Mouse (Mus musculus) heart, postnatal 0 days (tissue): ENCODE measurements around the gene Xylt1. TPM values are rescaled to one million over a fixed set of nuclear protein-coding genes. Genes with fewer than 3 reads are reported as not detected.

Experiments
- ATAC-seq: fragments of 200-750 bp; cut with Nextera tagmentation; 2 replicates; pipeline ENCODE4 v1.8.0; 2017; ENCODE audit warnings: low read depth, moderate number of reproducible peaks, moderate library complexity; ENCODE audit not compliant: insufficient read depth
- DNase-seq: peaks from one replicate; pipeline ENCODE4 v3.0.0-alpha.2; 2016; ENCODE audit warnings: low spot score
- H3K27ac ChIP-seq: fragments of 300-500 bp; sonication (generic); 2 replicates; pipeline ENCODE4 v1.5.1; 2014; ENCODE audit warnings: low read depth, mild to moderate bottlenecking
- H3K27me3 ChIP-seq: fragments of 300-500 bp; sonication (generic); 2 replicates; pipeline ENCODE4 v1.6.1; 2014; ENCODE audit warnings: low read length, mixed read lengths; ENCODE audit not compliant: control insufficient read depth, insufficient read depth
- H3K36me3 ChIP-seq: fragments of 300-500 bp; sonication (generic); replicated peaks from 2 replicates; pipeline ENCODE4 v1.6.1; 2014; ENCODE audit warnings: low read length, mixed read lengths; ENCODE audit not compliant: control insufficient read depth, insufficient read depth
- H3K4me1 ChIP-seq: fragments of 300-500 bp; sonication (generic); 2 replicates; pipeline ENCODE4 v1.6.1; 2014; ENCODE audit warnings: antibody characterized with exemption; ENCODE audit not compliant: control insufficient read depth, insufficient read depth
- H3K4me2 ChIP-seq: fragments of 300-500 bp; sonication (generic); 2 replicates; pipeline ENCODE4 v1.6.1; 2014; ENCODE audit warnings: low read depth, mild to moderate bottlenecking, low read length, moderate library complexity
- H3K4me3 ChIP-seq: fragments of 300-500 bp; sonication (generic); 2 replicates; pipeline ENCODE4 v1.5.1; 2014; ENCODE audit warnings: low read depth, low read length
- H3K9ac ChIP-seq: fragments of 300-500 bp; sonication (generic); replicated peaks from 2 replicates; pipeline ENCODE4 v1.6.1; 2014; ENCODE audit warnings: low read depth, low read length, mixed read lengths
- H3K9me3 ChIP-seq: fragments of 300-500 bp; sonication (generic); replicated peaks from 2 replicates; pipeline ENCODE4 v1.6.1; 2016; ENCODE audit warnings: low read length; ENCODE audit not compliant: control insufficient read depth
- CTCF ChIP-seq: IDR thresholded peaks from 2 replicates; pipeline ENCODE4 v1.5.1; 2016; ENCODE audit warnings: antibody characterized with exemption, control low read depth, low read depth
- EP300 ChIP-seq: IDR thresholded peaks from 2 replicates; pipeline ENCODE4 v1.6.1; 2016; ENCODE audit warnings: antibody characterized with exemption, low read depth
- WGBS: fragments of 180-500 bp; shearing (Covaris S2); extraction: QIAGEN DNeasy Blood & Tissue Kit; methylation state at CpG from one replicate; pipeline ENCODE4 v1.1.7; 2014; 5-methylcytosine and 5-hydroxymethylcytosine counted together
- polyA plus RNA-seq: library from polyadenylated mRNA; unstranded; fragments of >200 nt; fragmentation: Nextera tagmentation; extraction: Ambion mirVana; gene quantifications from 2 replicates; pipeline ENCODE4 v1.2.1, GENCODE M21; 2015
- total RNA-seq: library from RNA; depleted of rRNA; stranded (reverse); fragments of >200 nt; gene quantifications from 2 replicates; pipeline ENCODE4 v1.2.3, GENCODE M21; 2014; ENCODE audit warnings: low replicate concordance

Xylt1 gene
- total and polyA plus RNA-seq, 2 experiments from 2014 or later, result 0.36 to 8.9 TPM

DNA sequence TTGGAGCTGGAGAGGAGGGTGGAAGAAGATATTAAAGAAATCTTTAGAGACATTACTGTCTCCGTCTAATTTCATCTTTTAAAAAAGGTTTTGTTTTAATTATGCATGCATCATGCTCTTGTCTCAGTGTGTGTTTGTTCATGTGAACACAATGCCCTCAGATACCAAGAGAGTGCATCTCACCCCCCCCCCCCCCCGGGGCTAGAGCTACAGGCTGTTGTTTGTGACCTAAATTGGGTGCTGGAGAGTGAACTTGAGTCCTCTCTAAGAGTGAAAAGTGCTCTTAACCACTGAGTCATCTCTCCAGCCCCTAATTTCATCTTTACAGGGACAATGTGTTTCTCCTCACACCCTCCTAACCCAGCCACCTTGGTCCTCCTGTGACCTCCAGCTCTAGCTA is 131.5 kb downstream of the Xylt1 start:
- no peak for ATAC-seq
- no peaks in the 10 kb centered on the region for H3K36me3 ChIP-seq
- H3K27me3 ChIP-seq, result no peaks in the 10 kb centered on the region
- H3K9me3 ChIP-seq, result no peaks in the 10 kb centered on the region
- no peak overlapping the region for H3K4me2 ChIP-seq
- no peaks in the 10 kb centered on the region; the same call in 1 of the 2 replicates for H3K4me1 ChIP-seq
- TF ChIP-seq CTCF, result no peak
- no peak for TF ChIP-seq EP300
- H3K27ac ChIP-seq, result no peak overlapping the region
- no peak overlapping the region for H3K9ac ChIP-seq
- no peak overlapping the region for H3K4me3 ChIP-seq
- DNase-seq, result no peak
- WGBS, result 69% methylated on average over 2 of the region's 2 CpGs

DNA sequence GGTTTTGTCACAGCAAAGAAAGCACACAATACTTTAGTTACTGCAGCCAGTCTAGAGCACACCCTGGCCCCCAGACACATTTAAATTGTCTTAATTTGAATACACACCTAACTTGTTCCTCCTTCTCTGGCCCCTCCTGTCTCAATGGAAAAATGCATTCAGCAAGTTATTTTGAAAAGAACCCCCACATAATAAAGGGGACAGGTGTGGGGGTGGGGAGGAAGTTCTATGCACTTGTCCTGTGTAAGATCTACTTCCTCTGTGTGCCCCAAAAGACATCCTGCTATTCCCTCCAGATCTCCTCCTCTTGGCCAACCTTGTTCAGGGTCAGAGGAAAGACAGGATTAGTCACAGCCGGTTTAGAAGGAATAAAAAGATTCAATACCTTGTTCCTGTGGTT is 135.0 kb downstream of the Xylt1 start:
- ATAC-seq, result no peak
- Histone ChIP-seq H3K9me3 (no peaks in the 10 kb centered on the region), H3K9ac (no peak overlapping the region), H3K4me1 (no peaks in the 10 kb centered on the region), H3K36me3 (no peaks in the 10 kb centered on the region), H3K27ac (no peak overlapping the region), H3K4me3 (no peak overlapping the region), H3K27me3 (no peaks in the 10 kb centered on the region), H3K4me2 (no peak overlapping the region)
- 40% methylated on average over 1 of the region's 1 CpGs for WGBS
- TF ChIP-seq EP300, result no peak
- DNase-seq, result no peak

DNA sequence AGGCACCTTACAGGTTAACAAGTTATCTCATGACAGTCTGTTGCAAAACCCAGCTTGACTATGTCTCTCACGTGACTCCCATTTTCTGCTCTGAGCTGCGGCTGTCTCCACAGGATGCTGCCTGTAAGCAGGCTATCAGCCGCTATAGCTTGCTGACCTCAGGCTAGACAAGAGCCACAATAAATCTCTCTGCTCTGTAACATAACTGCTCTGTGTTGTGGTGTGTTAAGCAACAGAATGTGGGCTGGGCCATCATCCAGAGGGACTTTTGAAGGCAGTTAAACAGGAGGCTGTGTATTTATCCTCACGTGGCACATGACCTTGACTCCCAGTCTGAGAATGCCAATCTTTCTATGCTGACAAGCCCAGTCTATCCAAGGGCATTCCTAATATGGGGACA is 136.1 kb downstream of the Xylt1 start:
- no peak overlapping the region for H3K4me3 ChIP-seq
- no peak overlapping the region for H3K27ac ChIP-seq
- no peak overlapping the region for H3K9ac ChIP-seq
- no peaks in the 10 kb centered on the region for H3K4me1 ChIP-seq
- 34% methylated on average over 4 of the region's 4 CpGs for WGBS
- H3K9me3 ChIP-seq, result no peaks in the 10 kb centered on the region
- ATAC-seq, result no peak
- TF ChIP-seq CTCF (no peak), EP300 (no peak)
- H3K27me3 ChIP-seq, result no peaks in the 10 kb centered on the region
- no peaks in the 10 kb centered on the region for H3K36me3 ChIP-seq
- no peak overlapping the region for H3K4me2 ChIP-seq
- DNase-seq, result no peak

DNA sequence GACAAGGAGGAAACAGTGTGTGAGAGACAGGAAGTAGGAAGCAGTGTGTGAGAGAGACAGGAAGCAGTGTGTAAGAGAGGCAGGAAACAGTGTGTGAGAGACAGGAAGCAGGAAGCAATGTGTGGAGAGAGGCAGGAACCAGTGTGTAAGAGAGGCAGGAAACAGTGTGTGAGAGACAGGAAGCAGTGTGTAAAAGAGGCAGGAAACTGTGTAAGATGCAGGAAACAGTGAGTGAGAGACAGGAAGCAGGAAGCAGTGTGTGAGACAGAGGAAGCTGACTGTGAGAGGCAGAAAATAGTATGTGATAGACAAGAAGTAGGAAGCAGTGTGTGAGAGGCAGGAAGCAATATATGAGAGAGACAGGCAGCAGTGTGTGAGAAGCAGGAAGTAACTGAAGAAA is 140.6 kb downstream of the Xylt1 start:
- Histone ChIP-seq H3K27me3 (no peaks in the 10 kb centered on the region), H3K36me3 (no peaks in the 10 kb centered on the region), H3K4me2 (no peak overlapping the region), H3K9ac (no peak overlapping the region), H3K27ac (no peak overlapping the region), H3K4me1 (no peaks in the 10 kb centered on the region), H3K9me3 (no peaks in the 10 kb centered on the region), H3K4me3 (no peak overlapping the region)
- TF ChIP-seq EP300 (no peak), CTCF (no peak)
- ATAC-seq (no peak), DNase-seq (no peak)

DNA sequence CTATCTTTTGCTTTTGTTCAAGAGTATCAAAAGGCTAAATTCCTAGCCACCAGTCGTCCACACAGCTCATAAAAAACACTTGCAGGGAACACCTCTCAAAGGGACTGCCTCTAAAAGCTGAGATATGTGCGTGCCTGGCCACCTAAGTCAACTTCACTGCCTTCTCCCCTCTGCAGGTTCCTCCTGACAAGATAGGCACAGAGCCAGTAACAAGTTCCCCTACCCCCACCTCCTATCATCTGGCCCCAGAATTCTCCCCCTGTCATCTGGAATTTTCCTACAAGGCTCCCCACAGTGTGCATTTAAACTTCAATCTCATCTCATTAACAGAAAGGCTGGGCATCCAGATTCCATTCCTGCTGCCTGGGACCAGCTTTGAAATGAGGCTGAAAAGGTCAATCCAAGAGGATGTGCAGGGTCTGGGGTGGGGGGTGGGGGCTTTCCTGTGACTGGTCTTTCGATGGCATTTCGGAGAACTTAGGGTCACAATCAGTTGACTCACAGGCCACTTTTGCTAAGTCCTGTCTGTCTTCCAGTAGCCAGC is 141.4 kb downstream of the Xylt1 start:
- H3K4me3 ChIP-seq, result no peak overlapping the region

More for the DNA sequence above, 141.4 kb downstream of the Xylt1 start:
- WGBS, result 31% methylated on average over 4 of the region's 4 CpGs
- Histone ChIP-seq H3K27me3 (no peaks in the 10 kb centered on the region), H3K9me3 (no peaks in the 10 kb centered on the region), H3K36me3 (no peaks in the 10 kb centered on the region), H3K4me2 (no peak overlapping the region), H3K9ac (no peak overlapping the region), H3K4me1 (no peaks in the 10 kb centered on the region), H3K27ac (no peak overlapping the region)
- ATAC-seq (no peak), DNase-seq (no peak)
- TF ChIP-seq CTCF, result no peak
- TF ChIP-seq EP300, result no peak
